Mouse (Mus musculus) embryonic facial prominence, embryonic 15.5 days (tissue): ENCODE measurements around the gene Fance. TPM values are rescaled to one million over a fixed set of nuclear protein-coding genes. Genes with fewer than 3 reads are reported as not detected.
A peak's percentile ranks its signal among the peaks of the same experiment; 100 is the strongest.
"Not testable (repeated sequence)": the region's sequence is repeated elsewhere in the genome, so short reads cannot be mapped to it uniquely, and the experiment has no call there.

Experiments used
- ATAC-seq: fragments of 200-750 bp; cut with Nextera tagmentation; 2 replicates; pipeline ENCODE4 v1.8.0; 2017; ENCODE audit warnings: low read depth, moderate TSS enrichment; ENCODE audit not compliant: insufficient number of reproducible peaks, low FRiP score, low TSS enrichment
- H3K27ac ChIP-seq: fragments of 300-500 bp; sonication (generic); replicated peaks from 2 replicates; pipeline ENCODE4 v1.5.1; 2015; ENCODE audit warnings: mild to moderate bottlenecking, inconsistent platforms
- H3K27me3 ChIP-seq: fragments of 300-500 bp; sonication (generic); 2 replicates; pipeline ENCODE4 v1.6.1; 2015; ENCODE audit warnings: inconsistent platforms
- H3K36me3 ChIP-seq: fragments of 300-500 bp; sonication (generic); 2 replicates; pipeline ENCODE4 v1.6.1; 2015; ENCODE audit warnings: mild to moderate bottlenecking, inconsistent platforms
- H3K4me1 ChIP-seq: fragments of 300-500 bp; sonication (generic); 2 replicates; pipeline ENCODE4 v1.6.1; 2015; ENCODE audit warnings: inconsistent platforms
- H3K4me2 ChIP-seq: fragments of 300-500 bp; sonication (generic); replicated peaks from 2 replicates; pipeline ENCODE4 v1.6.1; 2015; ENCODE audit warnings: mild to moderate bottlenecking, inconsistent platforms
- H3K4me3 ChIP-seq: fragments of 300-500 bp; sonication (generic); replicated peaks from 2 replicates; pipeline ENCODE4 v1.5.1; 2015; ENCODE audit warnings: mild to moderate bottlenecking, inconsistent platforms
- H3K9ac ChIP-seq: fragments of 300-500 bp; sonication (generic); 2 replicates; pipeline ENCODE4 v1.6.1; 2015; ENCODE audit warnings: inconsistent platforms
- H3K9me3 ChIP-seq: fragments of 300-500 bp; sonication (generic); replicated peaks from 2 replicates; pipeline ENCODE4 v1.6.1; 2016; ENCODE audit warnings: inconsistent platforms
- WGBS: fragments of 180-500 bp; shearing (Covaris S2); methylation state at CpG from one replicate; pipeline ENCODE4 v1.1.7; 2015; 5-methylcytosine and 5-hydroxymethylcytosine counted together
- polyA plus RNA-seq: library from polyadenylated mRNA; unstranded; fragments of >200 nt; fragmentation: Nextera tagmentation; extraction: Ambion mirVana; gene quantifications from 2 replicates; pipeline ENCODE4 v1.2.1, GENCODE M21; 2015

The Fance gene
- polyA plus RNA-seq, 1 experiment from 2014 or later, result 37.6 TPM

DNA sequence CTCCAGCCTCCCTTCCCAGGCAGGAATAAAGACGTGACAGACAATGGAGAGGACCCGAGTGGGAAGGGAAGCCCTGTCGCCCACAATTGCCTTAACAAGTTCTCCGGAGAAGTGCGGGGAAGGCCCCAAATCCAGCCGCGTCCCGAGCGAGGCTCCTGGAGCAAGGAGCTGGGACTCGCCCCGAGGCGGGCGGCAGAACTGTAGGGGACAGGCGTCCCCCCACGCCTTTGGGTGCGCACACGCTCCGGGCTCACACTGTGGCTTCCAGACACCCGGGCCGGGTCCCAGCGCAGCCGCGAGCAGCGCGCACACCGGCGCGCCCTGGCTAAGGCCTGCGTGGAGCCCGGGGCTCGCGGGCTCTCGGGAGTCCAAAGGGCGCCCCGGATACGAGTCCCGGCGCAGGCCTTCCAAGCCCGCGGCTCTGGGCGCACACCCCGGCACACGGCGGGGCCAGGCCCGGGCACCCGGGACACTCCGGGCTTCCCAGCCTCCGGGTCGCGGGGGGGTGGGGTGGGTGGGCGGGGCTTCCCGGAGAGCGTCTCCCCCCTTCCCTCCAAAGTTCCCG is 36.7 kb downstream of the Fance start:
- Histone ChIP-seq H3K4me1 (peaks cover 57% of the 10 kb centered on the region), H3K9ac (peak overlapping the region; percentile 96), H3K27ac (peak overlapping the region; percentile 100), H3K4me3 (peak overlapping the region; percentile 89), H3K9me3 (no peaks in the 10 kb centered on the region), H3K27me3 (no peaks in the 10 kb centered on the region), H3K4me2 (peak overlapping the region; percentile 82), H3K36me3 (no peaks in the 10 kb centered on the region)
- WGBS, result 0% methylated on average over 54 of the region's 54 CpGs
- peak; percentile 44 for ATAC-seq

DNA sequence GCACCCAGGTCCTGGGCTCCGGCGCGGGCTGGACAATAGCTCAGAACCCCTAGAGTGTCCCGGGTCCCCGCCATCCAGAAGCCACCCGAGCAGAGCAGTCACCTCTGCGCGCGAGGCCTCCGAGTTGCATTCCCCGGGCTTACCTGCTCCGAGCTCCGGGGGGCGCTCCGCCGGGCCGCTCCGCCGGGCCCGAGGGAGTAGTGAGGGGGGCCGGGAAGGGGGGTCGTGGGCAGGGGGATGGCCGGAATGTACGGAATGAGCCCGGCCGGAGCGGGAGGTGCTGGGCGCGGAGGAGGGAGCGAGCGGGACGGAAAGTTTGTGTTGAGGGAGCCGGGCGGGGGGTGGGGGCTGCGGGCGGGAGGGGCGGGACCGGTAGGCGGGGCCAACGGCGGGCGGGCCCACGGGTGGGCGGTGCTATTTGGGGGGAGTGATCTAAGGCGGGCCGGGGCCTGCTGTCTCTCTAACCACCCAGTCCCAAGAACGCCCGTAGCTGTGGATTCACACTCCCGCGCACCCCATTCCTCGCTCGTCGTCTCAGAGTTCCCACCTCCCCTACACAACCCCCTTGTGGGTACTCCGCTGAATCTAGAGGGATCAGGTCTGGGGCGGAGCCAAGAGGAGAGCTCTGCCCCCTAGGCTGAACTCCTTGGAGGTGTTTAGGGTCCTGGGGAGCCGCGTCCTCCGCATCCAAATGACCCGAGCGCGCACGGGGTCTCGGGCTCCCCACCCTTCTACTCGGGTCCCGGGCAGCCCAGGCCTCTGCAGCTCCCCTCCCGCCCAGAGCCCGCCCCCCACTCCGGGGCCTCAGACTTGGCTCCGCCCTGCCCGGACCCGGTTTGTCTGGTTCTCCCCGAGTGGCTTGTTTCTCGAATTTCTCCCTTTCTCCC is 37.4 kb downstream of the Fance start, which contains the start of gene Tead3:
Gene Tead3 (minus strand): TSS at position 352 of the 887 bp plus-strand sequence.
- under 1% methylated on average over 65 of the region's 73 CpGs for WGBS
- peak; percentile 90 for ATAC-seq
- no peaks in the 10 kb centered on the region for H3K27me3 ChIP-seq
- peak within 1 kb of the TSS; percentile 96 for H3K9ac ChIP-seq
- H3K4me2 ChIP-seq, result peak within 1 kb of the TSS; percentile 82
- H3K9me3 ChIP-seq, result no peaks in the 10 kb centered on the region
- H3K4me1 ChIP-seq, result peaks cover 50% of the 10 kb centered on the region
- H3K36me3 ChIP-seq, result no peaks in the 10 kb centered on the region
- H3K4me3 ChIP-seq, result peak within 1 kb of the TSS; percentile 89
- H3K27ac ChIP-seq, result peak within 1 kb of the TSS; percentile 100

DNA sequence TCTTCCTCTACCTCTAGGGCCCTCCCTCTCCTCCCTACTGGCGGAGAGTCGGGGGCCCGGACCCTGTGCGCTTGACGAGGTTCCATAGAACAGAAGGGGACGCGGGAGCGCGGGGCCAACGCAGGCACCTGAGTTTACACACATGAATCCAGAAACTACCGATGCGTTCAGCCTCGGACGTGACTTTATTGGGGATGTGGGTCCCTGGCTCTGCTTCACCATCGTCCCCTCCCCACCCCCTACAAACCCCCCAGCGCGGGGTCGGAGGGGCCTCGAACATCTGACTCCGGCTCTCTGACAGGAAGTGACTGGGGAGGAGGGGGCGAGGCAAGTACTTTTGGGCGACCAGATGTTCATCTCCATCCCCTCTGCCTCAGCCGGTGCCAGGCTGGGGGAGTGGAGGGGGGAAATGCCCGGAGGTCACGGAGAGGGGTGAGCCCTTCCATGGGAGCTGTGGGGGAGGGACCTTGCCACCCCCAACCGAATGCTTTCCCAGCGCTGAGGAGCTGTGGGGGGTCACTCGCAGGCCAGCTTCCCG is 38.1 kb downstream of the Fance start:
- Histone ChIP-seq H3K4me3 (peak overlapping the region; percentile 89), H3K4me2 (peak overlapping the region; percentile 82), H3K9me3 (no peaks in the 10 kb centered on the region), H3K4me1 (peaks cover 43% of the 10 kb centered on the region), H3K27me3 (no peaks in the 10 kb centered on the region), H3K27ac (peak overlapping the region; percentile 100), H3K36me3 (no peaks in the 10 kb centered on the region), H3K9ac (peak overlapping the region; percentile 53)
- no peak for ATAC-seq
- 2% methylated on average over 29 of the region's 29 CpGs for WGBS

DNA sequence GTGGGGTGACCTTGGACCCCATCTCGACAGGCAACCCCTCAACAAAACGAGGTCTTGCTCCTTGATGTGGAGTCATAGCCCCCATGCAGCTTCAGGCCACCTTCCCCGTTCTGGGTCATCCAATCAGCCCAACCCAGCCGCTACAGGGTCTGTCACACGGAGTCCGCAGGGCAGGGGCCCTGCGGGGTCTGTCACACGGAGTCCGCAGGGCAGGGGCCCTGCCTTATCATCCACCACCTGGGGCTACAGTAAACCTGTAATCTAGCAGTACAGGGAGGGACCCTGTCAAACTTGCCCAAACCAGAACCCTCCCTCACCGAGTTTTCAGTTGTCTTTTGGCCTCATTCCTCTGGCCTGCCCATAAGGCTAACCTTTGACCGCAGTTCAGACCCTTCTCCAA is 38.7 kb downstream of the Fance start:
- peak overlapping the region; percentile 82 for H3K4me2 ChIP-seq
- WGBS, result 28% methylated on average over 11 of the region's 11 CpGs
- no peaks in the 10 kb centered on the region for H3K27me3 ChIP-seq
- peaks cover 37% of the 10 kb centered on the region for H3K4me1 ChIP-seq
- H3K27ac ChIP-seq, result peak overlapping the region; percentile 100
- no peaks in the 10 kb centered on the region for H3K36me3 ChIP-seq
- no peaks in the 10 kb centered on the region for H3K9me3 ChIP-seq
- H3K4me3 ChIP-seq, result peak overlapping the region; percentile 89
- ATAC-seq, result no peak
- no peak overlapping the region for H3K9ac ChIP-seq

DNA sequence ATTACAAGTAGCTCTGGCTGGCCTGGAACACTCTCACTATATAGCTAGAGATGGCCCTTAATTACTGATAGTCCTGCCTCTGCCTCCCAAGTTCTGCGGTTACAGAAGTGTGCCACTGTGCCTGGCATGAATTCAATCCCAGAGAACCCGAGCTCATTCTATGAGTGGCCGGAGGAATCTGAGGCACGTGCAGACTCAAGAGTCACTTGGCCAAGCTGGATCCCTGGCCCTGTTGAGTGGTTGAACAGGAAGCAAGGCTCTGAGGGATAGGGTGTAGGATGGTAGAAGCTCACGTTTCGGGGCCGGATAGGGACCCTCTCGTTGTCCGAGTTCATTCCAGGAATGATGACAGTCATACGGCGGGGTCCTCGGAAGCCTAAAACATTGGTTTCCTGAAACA is 42.6 kb downstream of the Fance start:
- no peak overlapping the region for H3K27ac ChIP-seq

DNA sequence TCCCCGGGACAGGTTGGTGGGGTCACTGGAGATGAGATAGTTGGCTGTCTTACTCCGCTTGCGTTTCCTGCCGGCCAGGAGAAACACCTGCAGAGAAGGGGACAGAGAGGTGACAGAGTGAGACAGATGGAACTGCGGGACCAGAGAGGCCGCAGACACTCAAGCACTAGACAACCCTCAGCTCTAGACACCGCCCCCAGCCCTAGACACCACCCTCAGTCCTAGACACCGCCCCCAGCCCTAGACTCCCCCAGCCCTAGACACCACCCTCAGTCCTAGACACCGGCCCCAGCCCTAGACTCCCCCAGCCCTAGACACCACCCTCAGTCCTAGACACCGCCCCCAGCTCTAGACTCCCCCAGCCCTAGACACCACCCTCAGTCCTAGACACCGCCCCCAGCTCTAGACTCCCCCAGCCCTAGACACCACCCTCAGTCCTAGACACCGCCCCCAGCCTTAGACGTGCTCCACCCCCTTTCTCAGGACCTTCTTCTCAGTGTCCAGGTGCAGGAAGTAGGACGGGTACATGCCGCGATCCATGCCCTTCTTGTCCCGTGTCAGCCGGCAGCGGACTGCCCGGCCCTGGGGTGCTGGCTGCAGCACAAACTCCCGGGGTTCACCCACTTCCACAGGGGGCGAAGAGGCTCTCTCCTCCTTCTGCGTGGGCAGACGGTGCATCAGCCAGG is 45.4 kb downstream of the Fance start:
- not testable (repeated sequence) for H3K9me3 ChIP-seq, H3K4me3 ChIP-seq, H3K4me2 ChIP-seq, H3K9ac ChIP-seq, H3K27ac ChIP-seq, H3K36me3 ChIP-seq, H3K27me3 ChIP-seq, ATAC-seq
- peaks cover 21% of the 10 kb centered on the region for H3K4me1 ChIP-seq
- WGBS, result 16% methylated on average over 24 of the region's 24 CpGs

More for the DNA sequence above, 42.6 kb downstream of the Fance start:
- no peaks in the 10 kb centered on the region for H3K36me3 ChIP-seq
- WGBS, result 81% methylated on average over 12 of the region's 12 CpGs
- no peaks in the 10 kb centered on the region for H3K27me3 ChIP-seq
- no peak for ATAC-seq
- no peak overlapping the region for H3K4me3 ChIP-seq
- H3K9me3 ChIP-seq, result no peaks in the 10 kb centered on the region
- peaks cover 16% of the 10 kb centered on the region for H3K4me1 ChIP-seq
- no peak overlapping the region for H3K9ac ChIP-seq
- H3K4me2 ChIP-seq, result no peak overlapping the region

DNA sequence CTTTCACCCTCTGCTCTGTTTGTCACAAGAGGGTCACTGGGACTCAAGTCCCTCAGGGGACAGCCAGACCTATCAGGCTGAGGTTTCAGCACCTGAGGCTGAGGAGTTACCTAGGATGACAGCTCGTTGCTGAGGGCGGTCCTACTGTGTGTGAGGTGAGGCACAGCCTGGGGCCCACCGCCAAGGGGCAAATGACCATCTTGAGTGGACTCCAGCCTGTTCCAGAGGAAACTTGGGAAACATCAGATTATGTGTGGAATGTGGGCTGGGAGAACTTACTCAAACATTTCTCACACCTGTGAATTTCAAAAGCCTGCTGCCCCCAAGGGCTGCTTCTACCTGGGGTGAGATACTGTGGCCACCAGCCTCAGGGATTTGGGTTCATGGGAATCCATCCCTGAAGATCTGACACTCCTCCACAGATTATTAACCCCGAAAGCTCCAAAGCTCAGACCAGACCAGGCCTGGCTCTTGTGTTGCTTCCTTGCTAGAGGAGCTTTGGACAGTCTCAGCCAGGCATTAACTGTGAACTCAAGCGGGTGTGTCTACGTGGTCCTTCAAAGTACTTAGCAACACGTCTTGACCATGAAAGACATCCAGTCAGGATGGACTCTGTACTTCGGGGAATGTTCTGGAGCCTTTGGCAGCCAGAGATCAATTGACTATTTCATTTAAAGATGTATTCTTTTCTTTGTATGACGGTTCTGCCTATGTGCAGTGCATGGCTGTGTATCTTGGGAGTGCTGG is 47.4 kb downstream of the Fance start:
- no peaks in the 10 kb centered on the region for H3K9me3 ChIP-seq
- ATAC-seq, result no peak
- no peaks in the 10 kb centered on the region for H3K36me3 ChIP-seq
- H3K4me3 ChIP-seq, result no peak overlapping the region
- no peak overlapping the region for H3K27ac ChIP-seq
- H3K9ac ChIP-seq, result no peak overlapping the region
- H3K27me3 ChIP-seq, result peaks cover 24% of the 10 kb centered on the region
- peaks cover 33% of the 10 kb centered on the region for H3K4me1 ChIP-seq
- WGBS, result 76% methylated on average over 9 of the region's 9 CpGs
- H3K4me2 ChIP-seq, result no peak overlapping the region

DNA sequence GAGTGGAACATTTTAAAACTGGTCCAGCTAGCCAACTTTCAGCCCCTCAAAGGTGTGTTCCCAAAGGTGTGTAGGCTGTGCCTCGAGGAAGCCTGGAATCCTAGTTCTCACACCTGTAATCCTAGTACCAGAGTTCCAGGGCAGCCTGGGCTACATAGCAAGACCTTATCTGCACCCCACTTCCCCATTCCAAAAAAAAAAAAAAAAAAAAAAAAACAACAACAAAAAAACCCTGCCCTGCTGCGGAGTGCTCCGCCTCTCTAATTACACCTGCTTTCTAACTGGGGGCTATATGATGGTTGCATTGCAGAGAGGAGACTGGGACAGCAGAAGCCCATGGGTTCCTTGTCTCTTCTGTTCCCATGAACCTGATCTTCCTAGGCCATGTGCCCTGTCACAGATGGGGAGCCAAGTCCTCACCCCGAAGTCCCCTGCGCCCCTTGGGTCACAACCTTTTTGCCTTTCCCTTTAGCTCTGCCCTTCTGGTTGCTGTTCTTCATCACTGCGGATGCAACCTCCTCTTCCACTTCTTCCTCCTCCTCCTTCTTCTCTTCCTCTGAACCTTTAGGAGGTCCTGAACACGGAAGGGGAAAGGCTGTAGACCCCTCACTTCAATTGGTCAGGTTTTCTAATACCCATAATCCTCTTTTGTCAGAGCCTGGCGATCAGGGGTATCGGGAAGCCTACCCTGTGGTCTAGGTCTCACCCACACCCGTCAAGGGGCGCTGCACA is 48.8 kb downstream of the Fance start:
- peaks cover 27% of the 10 kb centered on the region for H3K27me3 ChIP-seq
- no peaks in the 10 kb centered on the region for H3K36me3 ChIP-seq
- H3K4me3 ChIP-seq, result peak overlapping the region; percentile 27
- H3K4me1 ChIP-seq, result peaks cover 33% of the 10 kb centered on the region
- no peaks in the 10 kb centered on the region for H3K9me3 ChIP-seq
- peak overlapping the region; percentile 51 for H3K4me2 ChIP-seq
- ATAC-seq, result no peak
- no peak overlapping the region for H3K27ac ChIP-seq
- WGBS, result 30% methylated on average over 11 of the region's 11 CpGs
- no peak overlapping the region for H3K9ac ChIP-seq

DNA sequence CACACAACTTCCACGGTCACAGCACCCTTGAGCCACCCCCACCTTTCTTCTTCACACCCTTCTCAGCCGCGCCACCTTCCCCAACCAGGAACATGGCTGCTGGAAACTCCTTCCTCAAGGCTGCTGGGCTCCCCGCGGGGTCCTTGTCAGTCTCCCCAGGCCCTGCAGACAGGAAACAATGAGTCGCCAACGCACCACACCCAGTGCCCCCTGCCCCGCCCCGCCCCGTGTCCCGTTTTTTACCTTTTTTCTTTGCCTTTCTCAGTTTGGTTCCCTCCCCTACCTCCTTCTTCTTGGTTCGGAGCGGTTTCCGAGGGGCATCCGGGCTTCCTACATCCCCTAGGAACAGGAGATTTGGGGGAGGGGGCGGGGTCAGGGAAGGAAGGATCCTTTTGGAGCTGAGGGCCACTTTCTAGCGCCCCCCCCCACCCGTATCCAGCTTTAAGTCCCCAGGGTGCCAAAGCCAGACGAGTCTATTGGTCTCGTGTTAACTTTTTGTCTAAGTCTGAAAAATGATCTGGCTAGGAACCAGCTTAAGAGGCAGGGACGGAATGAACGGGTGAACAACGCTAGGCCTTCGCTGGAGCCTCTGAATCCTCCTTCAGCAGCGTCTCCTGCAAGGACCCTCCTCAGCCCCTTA is 49.5 kb downstream of the Fance start:
- H3K27ac ChIP-seq, result no peak overlapping the region
- peak overlapping the region; percentile 23 for H3K9ac ChIP-seq
- peaks cover 27% of the 10 kb centered on the region for H3K27me3 ChIP-seq
- H3K9me3 ChIP-seq, result no peaks in the 10 kb centered on the region
- no peaks in the 10 kb centered on the region for H3K36me3 ChIP-seq
- H3K4me3 ChIP-seq, result peak overlapping the region; percentile 27
- no peak; the same call in 1 of the 2 replicates for ATAC-seq
- 6% methylated on average over 25 of the region's 25 CpGs for WGBS
- peak overlapping the region; percentile 51 for H3K4me2 ChIP-seq
- H3K4me1 ChIP-seq, result peaks cover 33% of the 10 kb centered on the region

DNA sequence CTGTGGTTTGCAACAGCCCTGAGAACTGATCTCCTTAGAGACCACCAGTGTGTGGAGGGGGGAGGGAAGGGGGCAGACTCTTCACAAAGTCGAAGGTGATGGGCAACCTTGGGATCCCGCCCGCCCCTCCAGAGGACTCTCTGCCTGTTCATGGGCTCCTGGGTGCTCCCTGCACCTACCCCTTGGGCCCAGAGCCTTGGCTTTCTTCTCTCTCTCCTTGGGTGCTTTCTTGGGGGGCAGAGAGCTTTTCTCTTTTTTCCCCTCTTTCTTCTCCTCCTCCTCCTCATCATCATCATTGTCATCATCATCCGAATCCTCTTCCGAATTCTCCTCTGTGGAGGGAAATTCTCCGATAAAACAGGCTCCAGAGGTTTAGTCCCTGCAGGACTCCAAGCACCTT is 50.2 kb downstream of the Fance start:
- Histone ChIP-seq H3K9me3 (no peaks in the 10 kb centered on the region), H3K36me3 (no peaks in the 10 kb centered on the region), H3K9ac (peak overlapping the region; percentile 23; the same call in 1 of the 2 replicates), H3K27ac (no peak overlapping the region), H3K27me3 (peaks cover 27% of the 10 kb centered on the region), H3K4me3 (0 out of 2 replicates have a peak overlapping the region, but pooled peaks have one; percentile 27), H3K4me2 (peak overlapping the region; percentile 51), H3K4me1 (peaks cover 34% of the 10 kb centered on the region)
- no peak for ATAC-seq
- WGBS, result 28% methylated on average over 6 of the region's 6 CpGs
